Mouse (Mus musculus): ENCODE data around the gene Fcho2.
A peak's percentile ranks its signal among the peaks of the same experiment; 100 is the strongest.

The Fcho2 gene

DNA sequence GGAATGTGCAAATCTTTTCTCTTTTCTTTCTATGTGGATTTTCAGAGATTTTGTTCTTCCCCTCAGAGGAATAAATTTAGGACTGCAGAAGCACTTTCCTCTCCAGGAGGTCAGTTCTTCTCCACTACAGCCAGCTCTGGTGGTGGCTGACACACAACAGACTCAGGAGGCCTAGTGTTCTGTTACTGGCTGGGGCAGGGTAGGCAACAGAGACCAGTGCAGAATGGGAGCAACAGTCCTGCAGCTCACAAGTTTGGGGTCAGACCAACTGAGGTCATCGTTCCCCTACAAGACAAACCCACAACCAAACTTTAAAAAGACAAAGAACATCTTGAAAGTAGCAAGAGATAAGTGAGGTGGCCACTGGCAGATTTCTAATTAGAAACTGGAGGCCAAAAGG is 104.6 kb downstream of the Fcho2 start:
- no peak for DNase-seq (ENCODE audit: low spot score)

DNA sequence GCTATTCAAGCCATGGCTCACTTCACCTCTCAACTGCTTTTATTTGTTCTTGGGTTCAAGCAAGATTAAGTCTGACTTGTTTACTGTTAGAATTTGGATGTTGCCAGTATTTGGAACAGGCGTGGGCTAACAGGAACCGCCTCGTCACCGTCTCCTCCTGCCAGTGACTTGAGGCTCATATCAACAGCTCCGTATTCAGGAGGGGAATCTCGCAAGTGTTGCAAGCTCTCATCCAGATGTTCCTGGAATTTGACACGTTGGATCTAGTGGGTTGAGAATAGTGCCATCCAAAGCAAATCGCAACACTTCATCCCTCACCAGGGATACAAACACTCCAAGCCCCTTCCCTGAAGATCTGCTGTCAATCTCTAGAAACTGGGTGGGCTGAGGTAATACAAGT is 105.0 kb downstream of the Fcho2 start:
- no peak for DNase-seq (ENCODE audit: low spot score)

DNA sequence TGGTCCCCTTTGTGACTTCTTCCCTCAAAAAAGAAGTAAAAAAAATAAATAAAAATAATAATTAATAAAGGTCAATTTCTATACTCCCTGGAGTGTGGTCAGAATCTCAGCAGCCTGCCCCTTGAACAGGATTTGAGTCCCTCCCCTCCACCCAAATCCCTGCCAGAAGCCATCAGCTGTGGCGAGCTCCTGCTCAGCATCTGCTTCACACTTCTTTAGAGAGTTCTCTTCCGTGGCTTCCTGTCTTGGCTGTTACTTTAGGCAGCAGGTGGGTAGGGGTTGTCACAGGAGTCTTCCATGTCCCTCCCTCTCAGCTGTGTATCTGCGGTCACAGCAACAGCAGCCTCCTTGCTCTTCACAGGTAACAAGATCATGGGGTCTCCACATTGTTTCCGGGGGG is 109.7 kb downstream of the Fcho2 start:
- no peak for DNase-seq (ENCODE audit: low spot score)

DNA sequence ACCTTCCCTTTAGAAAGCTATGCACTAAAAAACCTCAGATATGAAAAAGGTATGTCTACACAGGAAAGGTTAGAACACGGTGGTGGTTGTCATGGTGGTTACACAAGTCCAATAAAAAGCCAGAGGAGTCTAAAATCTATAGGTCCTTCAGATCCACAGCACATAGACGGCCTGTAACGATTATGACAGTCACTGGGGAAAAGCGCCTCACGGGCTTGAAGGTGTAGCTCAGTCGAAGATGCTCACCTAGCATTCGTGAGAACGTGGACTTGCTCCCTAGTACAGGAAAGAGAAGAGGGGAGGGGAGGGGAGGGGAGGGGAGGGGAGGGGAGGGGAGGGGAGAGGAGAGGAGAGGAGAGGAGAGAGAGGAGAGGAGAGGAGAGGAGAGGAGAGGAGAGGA is 111.5 kb downstream of the Fcho2 start:
- DNase-seq (ENCODE audit: low spot score): no peak

DNA sequence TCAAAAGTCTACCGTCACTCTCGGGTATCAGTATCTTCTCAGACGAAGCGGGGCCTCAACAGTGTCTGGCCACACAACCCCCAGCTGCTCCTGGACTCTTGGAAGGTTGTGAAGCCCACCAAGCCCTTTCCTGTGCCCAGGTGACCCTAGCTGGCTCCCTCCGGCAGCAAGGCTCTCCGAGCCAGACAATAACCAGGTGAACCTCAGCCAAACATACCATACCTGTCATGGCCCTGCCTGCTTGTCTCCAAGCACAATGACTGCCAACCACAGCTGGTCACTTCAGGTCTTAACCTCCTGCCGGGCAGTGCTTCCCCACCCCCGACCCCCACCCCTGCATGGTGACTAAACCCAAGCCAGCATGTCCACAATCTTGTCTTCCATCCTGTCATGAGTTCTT is 112.9 kb downstream of the Fcho2 start:
- DNase-seq (ENCODE audit: low spot score): no peak

DNA sequence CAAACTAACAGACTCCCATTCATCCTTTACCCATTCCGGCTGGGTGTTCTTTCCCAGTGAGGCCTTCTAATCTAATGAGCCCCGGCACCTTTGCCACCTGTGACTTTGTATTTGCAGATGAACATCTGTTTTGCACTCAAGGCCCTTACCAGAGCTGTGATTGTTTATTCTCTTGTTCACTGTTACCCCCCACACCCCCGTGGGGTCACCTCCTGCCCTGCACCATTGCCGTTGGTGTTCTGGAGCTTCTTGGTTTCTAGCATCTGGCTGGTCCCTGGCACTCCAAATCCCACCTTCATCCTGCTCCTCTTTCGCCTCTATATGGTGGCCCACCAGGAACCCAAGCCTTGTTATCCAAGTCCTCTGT is 114.0 kb downstream of the Fcho2 start:
- no peak for DNase-seq (ENCODE audit: low spot score)

DNA sequence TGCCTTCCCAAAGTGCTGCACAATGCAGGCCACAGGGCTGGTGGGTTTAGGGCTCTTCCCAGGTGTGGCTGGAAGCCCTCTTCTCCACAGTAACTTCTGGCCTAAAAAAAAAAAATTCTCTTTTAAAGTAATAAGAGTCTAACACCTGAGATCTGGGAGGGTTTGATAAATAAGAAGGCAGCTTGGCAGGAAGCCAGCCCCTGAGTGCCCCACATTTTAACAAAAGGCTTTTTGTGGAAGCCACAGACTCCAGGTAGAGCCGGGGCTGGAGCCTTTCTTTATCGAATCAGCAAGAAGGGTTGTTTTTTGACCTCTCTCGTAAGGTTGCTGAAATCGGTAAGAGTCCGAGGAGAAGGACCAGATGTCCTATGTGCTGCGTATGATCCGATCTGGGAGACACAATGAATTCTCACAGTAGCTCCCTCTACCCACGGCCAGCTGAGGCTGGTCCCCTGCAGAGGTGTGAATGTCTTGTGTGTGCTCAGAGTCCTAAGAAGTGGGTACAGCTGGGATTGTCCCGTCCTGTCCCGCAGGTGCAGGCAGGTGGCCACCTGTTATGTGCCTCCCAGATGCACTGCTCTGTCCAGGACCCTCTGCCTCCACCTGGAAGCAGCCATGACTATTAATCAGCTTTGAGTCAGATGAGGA is 114.5 kb downstream of the Fcho2 start:
- DNase-seq (ENCODE audit: low spot score): no peak

DNA sequence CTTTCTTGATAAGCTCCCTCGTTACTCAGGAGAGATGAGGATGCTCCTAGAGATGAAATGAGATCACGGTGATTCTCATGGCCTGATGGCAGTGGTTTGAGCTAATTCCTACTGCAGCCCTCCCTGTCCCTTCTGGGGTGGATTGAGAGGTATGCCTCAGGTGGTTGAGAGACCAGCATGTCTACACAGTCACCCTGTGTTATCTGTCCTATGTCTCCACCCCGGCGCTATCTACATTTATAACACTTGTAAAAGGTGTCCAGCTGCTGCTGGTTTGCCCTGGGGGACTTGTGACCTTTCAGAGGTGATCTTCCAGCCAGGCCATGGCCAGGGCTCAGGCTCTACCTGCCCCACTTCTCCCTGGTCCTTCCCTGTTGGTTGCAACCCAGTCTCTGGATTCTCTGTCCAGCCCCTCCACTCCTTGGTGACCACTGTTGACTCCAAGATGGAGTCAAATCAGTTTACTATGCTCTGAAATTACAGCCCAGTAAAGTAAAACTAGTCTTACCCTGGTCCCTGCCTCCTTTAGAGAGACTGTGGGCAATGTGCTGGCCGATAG is 115.2 kb downstream of the Fcho2 start:
- no peak for DNase-seq (ENCODE audit: low spot score)

DNA sequence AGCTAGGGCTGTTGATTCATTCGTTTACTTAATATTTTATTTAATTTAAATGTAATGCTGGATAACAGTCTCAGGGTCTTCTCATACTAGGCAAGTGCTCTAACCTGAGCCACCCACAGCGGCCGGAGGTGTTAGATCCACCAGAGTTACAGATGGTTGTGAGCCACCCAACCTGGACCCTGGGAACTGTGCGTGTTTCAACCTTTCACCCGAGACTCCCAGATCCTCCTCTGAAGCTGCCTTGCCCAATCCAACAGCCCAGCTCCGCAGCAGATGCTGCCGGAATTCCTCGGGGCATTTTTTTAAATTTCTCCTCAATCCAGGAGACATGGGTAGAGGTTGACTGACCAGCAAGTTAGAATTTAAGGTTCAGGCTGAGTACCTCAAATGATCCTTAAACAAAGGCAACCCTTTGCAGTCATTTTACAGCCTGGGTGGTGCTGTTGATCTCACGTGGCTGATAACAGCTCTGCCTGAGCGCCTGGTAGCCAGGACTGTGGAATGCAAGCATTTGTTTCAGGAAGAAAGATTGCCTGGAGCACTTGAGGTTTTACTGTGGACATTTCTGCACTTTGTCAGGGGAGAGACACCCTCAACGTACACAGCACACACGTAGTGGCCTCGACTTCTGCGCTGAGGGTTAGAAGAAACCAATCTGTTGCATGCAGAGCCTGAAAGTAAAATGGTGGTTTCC is 116.1 kb downstream of the Fcho2 start:
- no peak for DNase-seq (ENCODE audit: low spot score)

DNA sequence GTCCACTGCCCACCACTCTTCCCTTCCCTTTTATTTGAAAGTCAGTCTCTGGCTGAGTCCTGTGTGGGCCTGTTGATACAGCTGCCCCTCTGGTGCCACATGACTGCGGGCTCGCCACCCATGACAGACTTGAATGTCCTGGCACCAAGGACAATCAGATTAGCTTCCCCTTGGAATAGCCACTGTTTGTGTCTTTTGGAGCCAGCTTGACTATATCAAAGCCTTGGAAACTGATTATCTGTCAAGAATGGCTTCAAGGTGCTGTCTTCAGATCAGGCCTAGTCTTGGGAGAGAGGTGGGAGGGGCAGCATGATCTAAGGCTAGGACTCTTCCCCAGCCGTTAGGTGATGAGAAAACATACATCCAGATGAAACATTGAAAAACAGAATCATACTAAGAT is 118.5 kb downstream of the Fcho2 start:
- no peak for DNase-seq (ENCODE audit: low spot score)

DNA sequence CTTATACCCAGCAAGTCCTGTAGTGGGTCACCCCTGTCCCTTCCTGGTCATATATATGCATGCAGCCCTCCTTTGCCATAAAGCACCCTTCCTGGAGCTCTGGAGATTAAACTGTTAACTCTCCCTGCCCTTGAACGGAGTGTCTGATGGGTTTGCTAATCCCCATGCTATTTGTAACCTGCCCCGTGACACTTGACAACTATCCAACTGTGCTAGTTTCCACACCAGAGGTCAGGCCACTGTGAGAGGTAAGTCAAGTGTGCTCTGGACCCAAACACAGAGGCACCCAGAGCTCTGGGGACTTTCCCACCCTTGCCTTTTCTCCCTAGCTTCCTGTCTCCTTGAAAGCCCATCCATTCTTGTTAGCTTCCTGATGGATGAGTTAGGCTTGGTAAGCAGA is 119.7 kb downstream of the Fcho2 start:
- no peak for DNase-seq (ENCODE audit: low spot score)

DNA sequence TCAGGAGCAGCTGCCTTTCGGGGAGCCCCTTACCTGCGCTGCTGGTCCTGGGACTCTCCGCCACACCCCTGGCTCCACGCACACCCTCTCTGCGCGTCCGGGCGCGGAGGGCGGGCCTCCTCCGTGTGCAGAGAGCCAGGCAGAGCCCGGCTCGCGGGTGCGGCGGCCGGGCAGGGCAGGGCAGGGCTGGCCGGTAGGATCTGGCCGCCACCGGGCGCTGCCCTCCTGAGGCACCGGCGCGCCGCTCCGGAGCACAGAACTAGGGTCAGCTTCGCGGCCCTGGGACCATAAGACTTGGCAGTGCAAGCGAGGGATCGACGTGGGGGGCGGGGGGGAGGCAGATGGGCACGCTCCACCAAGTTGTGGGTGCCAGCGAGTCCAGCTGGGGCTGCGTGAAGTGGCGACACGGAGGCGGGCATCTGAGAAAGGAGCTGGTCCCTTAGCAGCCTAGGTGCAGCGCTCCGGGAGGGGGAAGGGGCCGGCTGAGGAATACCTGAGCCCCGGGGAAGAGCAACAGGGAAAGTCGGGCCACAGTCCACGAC is 120.4 kb downstream of the Fcho2 start, which contains the start of gene Tmem171:
TSS of gene Tmem171 (minus strand) at position 62 of the 542 bp plus-strand sequence.
- DNase-seq (ENCODE audit: low spot score): no peak

DNA sequence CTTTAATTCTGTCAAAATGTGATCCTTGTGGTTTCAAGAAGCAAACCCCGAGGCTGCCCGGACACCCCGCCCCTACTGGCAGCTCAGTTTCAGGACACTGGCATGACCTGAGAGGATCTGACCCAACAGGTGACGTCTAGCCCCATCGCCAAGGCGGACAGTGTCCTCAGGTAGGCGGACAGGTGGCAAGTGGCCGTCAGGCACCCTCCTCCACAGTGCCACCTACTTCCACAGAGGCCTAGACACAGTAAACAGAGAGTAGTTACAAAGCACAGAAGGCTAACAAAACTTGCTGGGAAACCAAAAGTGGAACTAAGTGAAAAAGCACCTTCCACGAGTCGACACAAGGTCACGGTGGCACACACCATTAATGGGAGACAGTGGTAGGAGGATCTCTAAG is 121.9 kb downstream of the Fcho2 start:
- DNase-seq (ENCODE audit: low spot score): no peak

DNA sequence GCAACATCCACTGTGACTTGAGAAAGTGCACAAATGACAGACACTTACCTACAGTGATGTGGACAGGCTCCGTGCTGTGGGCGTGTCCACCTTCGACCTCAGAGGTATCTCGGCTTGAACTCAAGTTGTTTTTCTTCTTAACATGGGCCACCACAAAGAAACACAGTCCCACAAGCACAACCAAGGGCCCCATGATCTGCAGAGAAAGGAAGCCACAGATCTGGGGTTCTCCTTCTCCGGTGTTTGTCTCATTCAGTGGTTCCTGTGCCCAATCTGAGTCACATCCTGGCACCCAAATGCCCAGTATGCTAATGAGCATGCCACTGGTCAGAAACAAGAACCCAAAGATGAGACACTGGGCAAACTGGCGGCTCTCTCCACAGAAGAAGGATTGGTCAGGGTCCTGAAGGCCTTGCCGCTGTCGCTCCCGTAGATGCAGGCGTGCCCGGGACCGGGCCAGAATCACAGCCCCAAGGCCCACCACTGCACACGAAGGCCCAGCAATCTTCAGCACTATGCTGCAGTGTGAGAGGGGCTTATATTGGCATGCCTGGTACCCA is 123.2 kb downstream of the Fcho2 start:
- DNase-seq (ENCODE audit: low spot score): no peak

DNA sequence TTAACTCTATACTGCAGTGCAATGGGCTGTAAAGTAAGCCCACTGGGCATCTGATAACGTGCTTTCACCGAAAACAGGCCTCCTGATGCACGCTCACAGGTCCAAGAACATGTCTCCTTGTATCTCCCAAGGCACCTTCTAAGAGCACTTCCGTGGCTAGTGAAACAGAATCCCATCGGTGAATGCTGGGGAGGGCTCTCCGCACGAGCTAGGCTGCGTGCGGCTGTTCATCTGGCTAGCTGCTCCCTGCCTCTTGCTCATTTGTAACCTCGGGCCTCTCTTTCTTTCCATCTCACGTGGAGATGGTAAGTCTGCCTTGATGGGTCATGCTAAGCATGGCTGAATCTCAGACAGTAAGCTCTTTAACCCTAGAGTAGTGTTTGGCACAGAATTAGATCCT is 124.4 kb downstream of the Fcho2 start:
- no peak for DNase-seq (ENCODE audit: low spot score)

DNA sequence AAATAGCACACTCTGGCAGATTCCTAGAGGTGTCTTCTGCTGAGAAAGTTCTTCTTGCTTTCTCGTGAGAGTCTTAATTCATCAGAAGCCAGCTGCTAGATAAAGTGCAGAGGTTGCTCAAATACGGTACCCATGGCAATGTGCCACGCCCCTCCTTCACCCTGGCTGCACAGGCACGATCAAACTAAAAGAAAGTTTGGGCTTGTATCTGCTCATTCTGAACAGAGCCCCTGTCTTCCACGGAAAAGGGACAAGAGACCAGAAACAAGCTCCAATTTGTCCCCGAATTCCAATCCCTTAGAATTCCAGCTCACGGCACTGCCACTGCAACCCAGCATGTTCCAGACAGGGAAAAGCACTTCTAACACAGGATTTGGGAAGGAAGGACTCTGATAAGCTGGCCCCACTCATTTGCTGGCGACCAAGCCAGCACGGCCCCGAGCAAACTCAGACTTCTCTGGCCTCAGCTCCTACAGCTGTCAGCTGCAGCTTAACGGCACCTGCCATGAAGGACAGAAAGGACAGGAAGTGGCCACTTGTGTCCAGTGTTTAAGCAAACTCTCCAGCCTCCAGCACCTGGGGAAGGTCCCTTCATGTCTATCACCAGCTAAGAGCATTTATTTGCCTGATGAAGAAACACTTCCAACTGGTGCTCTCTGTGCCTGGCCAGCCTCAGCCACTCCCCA is 125.5 kb downstream of the Fcho2 start:
- DNase-seq (ENCODE audit: low spot score): no peak

DNA sequence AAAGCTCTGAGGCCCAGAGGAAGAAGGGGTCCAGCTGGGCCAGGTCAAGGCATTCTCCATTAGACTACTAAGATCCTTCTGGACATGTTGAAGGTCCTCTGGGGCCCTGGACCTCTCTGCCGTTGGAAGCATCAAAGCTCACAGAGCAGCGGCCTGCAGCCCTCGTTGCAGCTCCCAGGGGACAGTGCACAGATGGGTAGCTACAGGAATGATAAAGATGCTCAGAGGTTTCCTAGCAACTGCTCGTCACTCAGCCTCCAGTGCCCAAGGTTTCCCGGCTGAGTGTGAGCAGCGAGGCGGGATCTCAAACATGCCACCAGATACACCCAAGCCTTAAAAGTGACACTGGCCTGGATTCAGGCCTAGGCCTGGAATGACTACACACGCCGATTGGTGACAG is 127.3 kb downstream of the Fcho2 start:
- DNase-seq (ENCODE audit: low spot score): peak; percentile 16

DNA sequence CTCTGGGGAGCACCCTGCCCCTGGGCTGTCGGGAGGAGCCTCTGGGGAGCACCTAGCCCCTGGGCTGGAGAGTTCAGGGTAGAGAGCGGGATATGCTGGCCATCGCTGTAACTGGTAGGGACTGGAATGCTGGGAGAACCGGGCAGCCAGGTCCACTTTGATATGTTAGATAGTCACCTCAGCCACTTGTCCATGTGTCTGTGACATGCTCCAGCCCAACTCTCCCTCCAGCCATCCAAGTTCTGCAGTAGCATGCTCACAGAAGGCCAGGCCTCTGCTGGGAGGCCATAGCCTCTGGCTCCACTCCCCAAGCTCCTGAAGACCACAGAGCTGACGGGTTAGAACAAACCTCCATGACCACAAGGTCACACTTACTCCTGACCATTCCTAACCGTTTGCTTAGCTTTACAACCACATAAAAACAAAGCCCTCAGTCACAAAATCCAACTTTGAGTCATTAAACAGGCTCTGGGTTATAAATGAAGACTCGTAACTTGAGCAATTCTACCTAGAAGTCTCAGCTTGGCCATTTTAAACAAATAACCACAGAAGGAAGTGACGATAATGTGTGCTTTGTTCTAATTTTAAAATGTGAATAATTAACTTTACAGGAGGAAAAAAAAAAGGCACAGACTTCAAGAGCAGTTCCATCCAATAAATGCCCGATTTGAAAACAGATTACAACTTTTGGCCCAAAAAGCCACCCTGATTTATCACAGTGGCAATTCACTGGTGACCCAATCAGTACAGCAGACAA is 130.9 kb downstream of the Fcho2 start:
- DNase-seq (ENCODE audit: low spot score): no peak

DNA sequence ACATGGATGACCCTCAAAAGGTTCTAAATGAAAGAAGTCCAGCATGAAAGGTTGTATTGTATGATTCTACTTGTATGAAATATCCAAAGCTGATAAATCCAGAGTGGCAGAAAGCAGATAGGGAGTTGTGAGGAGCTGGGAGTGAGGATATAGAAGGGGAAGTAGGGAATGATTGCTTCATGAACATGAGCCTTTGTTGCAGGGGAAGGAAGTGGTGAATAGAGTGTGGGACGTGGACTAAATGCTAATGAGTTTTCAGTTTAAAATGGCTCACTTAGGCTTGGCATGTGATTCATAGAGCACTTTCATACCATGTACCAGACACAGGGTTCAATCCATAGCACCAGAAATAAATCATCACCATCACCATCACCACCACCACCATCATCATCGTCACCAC is 131.8 kb downstream of the Fcho2 start:
- no peak for DNase-seq (ENCODE audit: low spot score)

DNA sequence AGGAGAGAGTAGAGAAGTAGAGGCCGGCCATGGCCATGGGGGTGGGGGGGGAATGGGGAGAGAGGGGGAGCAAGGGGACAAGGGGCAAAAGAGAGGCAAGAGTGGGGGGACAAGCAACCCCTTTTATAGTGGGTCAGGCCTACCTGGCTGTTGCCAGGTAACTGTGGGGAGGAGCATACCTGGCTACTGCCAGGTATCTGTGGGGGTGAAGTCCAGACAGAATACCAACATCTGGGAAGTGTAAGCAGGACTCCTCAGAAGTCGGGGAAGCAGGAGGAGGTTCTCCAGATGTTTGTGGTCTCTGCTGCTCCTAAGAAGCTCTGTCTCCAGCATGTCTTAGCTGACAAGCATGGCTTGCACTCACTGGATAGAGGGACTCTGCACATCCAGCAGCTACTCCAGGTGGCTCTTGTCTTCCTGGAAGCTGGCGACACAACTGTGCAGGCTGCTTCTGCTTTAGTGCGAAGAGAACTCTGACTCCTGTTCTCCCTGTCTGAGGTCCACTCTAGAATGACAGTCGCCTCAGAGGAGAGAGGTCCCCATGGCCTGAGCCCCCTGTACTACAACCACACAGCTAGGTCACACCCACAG is 134.7 kb downstream of the Fcho2 start:
- no peak for DNase-seq (ENCODE audit: low spot score)

DNA sequence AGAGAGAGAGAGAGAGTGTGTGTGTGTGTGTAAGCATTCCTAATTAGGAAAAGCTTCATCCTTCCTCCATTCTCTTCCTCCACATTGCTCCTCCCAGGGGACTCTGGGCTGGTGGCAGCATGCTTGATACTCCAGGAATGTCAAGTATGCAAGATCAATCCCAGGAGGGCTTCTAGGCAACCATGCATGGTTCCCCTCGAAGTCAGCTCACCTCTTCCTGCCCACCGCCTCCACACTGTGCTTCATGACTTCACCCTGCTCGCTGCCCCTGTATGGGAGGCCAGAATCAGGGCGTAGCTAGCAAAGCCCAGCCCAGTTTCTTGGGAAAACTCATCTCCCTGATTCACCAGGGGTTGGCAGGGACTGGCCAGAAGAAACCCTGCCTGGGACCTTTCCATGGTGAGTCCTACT is 135.6 kb downstream of the Fcho2 start:
- DNase-seq (ENCODE audit: low spot score): no peak

All from layer of hippocampus, adult 11-12 months (tissue).